Mouse (Mus musculus) adrenal gland, postnatal 4 days (tissue): ENCODE data around the gene Cd47. TPM values are rescaled to one million over a fixed set of nuclear protein-coding genes. Genes with fewer than 3 reads are reported as not detected.

ENCODE experiments used
- DNase-seq, 2 experiments: peaks; one replicate each; pipeline ENCODE4 v3.0.0; 2021 to 2022; ENCODE audit warnings: low spot score in 2 of 2, mixed read lengths in 2 of 2
- total RNA-seq, 2 experiments: library from RNA; stranded (reverse); gene quantifications; 2 replicates each; pipeline ENCODE4 v1.2.3; 2021

The Cd47 gene
- total RNA-seq, 2 experiments from 2014 or later: 167 to 169 TPM

DNA sequence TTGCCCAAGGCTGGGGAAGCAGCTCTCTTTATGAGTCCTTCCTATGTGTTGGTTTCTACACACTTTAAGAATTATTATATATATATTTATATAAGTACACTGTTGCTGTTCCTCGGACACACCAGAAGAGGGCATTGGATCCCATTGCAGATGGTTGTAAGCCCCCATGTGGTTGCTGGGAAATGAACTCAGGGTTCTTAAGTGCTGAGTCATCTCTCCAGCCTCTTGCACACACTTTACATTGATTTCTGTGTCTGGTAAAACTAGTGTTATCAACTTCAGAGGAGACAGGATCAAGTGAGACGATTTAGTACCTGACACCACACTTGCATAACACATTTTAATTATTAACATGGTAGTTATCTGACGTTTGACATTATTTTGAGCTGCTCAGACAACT is 146.7 kb downstream of the Cd47 start:
- DNase-seq: no peak

DNA sequence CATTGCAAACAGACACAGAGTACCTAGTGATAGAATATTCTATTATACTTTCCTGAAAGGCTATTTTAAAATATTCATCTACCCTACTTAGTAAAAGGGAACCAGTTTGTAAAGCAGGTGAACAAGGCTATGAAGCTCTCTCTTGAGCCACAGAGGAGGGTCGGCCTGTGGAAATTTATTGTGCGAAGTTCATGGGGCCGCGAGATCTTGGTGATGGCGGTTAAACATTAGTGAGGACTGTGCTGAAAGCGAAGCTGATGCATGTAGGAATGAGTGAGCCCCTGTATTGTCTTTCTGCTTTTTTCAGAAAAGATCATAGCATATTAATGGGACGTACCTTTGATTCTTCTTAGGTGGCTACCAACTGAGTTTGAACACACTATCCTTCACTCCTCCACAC is 147.3 kb downstream of the Cd47 start:
- DNase-seq: no peak

DNA sequence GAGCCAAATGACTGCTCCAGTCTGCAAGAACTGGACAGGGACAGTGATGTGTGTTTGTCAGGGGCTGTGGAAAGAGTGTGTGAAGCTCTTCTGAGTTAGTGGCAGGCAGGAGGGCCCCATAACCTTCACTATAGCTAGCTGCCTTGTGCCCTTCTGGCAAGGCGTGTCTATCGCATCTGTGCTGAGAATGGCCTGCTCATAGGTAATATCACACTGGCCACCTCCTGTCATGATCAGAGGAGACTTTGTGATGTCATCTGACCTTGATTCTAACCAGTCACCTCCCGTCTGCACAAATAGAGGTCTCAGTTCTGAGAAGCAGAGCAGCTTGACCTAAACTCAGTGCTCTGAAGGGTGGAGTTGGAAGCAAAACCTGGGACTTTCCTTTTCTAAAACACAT is 148.0 kb downstream of the Cd47 start:
- DNase-seq: no peak

DNA sequence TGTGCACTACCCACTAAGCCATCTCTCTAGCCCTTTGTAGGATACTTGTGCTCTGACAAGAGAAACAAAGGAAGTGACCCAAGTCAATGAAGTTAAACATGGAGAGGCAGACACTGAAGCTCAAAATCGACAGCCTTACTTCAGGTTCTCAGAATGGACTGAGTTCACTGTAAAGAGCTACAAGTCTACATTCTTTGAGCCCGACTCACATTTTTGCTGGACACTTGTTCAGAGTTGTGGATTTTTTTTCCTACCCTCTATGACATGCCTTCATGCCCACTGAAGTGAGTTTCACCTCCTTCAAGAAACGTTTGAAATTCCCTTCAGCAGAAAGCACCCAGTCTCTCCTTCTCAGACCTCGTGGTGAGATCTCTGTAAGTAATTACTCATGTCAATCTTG is 148.9 kb downstream of the Cd47 start:
- no peak for DNase-seq

DNA sequence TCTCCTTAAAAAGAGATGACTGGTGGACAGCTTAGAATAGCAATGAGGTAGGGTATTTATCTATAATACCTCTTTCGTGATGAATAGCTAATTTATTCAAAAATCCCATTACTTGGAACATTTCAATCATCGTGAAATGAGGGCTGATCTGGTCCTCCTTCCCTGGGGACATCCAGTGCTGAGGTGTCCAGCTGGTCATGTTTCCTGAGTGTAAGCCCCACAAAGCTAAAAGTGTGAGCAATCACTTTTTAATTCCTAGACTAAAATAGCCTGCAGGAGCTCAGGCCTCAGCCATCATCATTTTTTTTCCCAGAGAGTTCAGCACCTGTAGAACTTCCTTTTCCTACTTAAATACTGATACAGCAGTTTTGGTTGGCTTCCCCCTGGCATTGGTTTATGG is 150.0 kb downstream of the Cd47 start:
- DNase-seq: no peak

DNA sequence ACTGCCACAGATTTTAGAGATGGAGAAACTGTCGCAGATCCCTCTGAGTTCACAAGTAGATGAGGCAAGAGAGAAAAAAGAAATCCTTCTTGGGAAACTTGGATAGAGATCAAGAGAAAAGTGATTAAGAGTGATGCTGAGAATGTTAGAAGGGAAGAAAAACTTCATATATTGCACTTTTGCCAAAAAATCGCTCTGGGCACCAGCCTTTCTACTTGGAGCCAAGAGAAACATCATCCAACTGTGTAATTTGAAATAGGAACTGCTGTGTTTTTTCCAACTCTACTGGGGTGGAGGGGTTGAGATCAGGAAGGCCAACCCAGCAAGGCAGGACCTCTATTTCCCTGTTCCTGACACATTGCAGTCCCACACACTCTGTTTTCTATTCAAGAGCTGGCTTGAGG is 151.0 kb downstream of the Cd47 start:
- no peak for DNase-seq

DNA sequence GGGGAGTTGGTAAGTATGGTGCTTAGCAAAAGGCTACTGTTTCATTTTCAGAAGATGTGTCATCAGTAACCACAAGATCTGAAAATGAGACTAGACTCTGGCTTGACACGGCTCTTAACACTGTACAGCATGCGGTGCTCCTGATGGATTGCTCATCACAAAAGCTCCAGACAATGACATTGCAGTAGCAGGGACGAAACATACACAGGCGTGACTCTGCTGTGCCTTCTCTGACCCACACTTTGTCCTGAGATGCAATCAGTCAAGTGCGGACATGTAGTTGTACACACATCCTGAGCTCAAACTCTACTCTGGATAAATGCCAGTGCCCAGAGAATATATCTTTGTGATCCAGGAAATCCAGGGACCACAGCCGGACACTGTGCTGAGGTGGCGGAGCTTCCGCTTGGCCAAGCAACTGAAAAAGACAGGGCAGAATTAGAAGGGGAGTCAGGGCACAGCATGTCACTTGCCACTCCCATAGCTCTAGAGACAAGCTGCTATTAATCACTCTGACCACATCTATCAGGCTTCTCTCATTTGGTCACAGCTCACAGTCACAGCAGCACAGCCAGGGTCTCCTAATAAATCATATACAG is 151.7 kb downstream of the Cd47 start:
- no peak for DNase-seq

DNA sequence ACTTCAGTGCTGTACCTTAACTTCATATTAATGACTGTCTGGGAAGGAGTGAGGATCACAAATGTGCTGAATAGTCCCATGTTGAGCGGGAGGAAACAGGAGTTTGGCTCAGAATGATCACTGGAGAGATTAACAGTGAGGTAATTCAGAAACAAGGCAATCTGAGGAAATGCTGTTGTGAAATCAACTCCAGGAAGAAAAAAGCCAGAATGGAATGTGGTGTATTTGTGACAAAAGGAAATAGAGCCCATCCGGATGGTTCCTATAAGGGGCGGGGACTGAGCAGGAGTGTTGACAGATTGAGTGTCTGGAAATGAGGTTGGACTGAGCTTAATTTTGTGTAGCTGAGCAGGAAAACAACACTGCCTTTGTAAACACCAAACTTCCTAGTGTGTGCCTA is 153.5 kb downstream of the Cd47 start:
- DNase-seq: no peak

DNA sequence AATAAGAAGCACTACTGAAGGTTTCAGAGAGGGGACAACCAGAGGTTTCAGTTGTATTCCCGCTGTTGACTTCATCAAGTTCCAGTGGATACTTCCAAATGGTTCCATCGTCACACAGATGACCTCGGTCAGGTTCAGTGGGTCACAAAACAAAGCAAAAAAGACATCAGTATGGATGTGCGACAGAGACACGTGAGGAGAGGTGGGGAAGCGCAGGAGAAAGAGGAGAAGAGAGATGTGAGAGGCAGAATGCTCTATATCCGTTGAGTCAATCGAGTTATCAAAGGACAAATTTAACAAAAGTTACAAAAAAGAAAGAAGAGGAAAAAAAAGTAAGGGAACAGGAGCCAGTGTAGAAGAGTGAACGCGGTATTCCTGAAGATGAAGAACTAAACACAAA is 154.6 kb downstream of the Cd47 start:
- no peak for DNase-seq

DNA sequence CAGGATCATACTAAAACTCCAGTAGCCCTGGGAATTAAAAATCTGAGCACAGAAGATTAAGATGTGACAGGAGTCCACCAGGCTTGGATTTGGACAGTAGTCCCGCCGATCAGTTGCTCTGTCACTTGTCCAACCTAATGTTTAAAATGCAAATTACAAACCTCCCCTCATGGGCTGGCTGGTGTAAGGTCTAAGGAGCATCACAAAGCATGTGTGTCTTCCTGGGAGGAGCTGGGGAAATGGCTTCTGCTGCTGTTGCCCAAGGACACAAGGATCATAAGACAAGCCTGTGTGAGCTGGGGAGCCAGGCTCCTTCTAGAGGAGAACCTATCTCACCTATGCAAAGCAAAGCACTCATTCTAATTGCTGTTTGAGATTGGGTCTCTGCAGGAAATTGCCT is 155.0 kb downstream of the Cd47 start:
- no peak for DNase-seq

DNA sequence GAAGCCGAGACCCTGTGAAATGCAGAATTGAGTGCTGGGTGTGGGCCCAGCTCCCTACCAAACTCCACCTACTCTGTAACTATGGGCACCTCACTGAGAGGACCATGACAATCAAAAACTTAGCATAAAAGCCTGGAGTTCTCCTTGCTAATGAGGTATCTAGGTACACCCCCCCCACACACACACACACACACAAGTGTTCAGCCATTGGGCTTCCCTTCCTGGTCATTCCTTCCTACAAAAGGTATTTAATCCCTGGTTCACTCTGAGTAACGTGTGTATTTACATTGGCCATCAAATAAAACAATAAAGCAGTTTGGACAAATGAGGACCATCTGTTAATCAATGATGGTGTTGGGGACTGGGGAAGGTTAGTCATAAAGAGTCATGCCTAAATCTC is 155.6 kb downstream of the Cd47 start:
- DNase-seq: no peak

DNA sequence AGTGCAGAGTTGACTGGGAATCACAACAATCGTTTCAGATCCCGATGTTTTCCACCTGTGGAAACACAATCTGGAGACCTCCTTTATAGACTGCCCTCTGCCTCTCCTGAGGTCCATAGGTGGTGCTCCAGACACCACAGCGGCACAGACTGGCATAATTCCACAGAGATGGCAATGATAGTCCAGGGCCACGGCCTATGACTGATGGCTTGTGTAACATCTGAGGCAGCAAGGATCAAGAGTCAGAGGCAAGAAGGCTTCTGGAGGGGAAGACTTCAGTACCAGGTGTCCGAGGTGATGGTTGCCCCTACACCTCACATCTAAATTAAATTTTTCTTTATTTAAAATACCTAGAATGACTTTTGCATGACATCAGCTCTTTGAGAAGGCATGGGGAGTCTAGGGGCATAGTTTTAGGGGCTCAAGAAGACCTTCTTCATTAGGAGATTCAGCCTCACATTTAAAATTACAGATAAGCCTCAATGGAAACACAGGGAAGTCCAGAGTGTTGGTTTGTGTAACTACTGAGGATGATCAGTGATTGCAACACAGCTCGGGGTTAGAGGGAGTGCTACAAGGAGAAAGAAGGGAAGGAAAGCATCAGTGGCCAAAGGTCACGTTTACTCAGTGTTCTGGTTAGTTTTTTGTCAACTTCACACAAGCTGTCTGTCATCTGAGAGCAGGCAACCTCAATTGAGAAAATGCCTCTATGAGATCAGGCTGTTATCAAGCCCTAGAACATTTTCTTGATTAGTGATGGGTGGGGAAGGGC is 156.4 kb downstream of the Cd47 start:
- no peak for DNase-seq

DNA sequence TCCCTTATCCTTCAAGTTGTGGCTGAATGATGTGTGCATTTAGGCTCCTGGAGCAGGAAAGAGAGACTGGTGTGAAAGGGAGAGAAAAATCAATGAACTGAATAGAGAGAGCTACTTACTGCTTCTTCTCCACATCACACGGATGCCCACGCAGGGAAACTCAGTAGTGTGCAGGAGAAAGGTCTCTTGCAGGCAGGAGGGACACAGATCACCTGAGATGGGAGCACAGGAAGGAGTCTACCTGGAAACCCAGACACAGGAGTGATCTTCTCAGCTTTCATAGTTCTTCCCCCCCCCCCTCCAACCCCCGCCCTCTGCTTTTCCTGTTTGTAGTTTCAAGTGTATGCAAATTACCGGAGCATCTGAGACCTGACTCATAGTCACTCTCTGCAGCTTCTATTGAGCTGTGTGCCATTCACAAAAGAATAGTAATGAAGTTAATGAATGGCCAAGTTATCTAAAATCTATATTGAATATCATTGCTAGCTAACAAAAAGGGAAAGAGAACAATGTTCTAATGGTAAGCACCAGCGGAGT is 158.6 kb downstream of the Cd47 start:
- no peak for DNase-seq

DNA sequence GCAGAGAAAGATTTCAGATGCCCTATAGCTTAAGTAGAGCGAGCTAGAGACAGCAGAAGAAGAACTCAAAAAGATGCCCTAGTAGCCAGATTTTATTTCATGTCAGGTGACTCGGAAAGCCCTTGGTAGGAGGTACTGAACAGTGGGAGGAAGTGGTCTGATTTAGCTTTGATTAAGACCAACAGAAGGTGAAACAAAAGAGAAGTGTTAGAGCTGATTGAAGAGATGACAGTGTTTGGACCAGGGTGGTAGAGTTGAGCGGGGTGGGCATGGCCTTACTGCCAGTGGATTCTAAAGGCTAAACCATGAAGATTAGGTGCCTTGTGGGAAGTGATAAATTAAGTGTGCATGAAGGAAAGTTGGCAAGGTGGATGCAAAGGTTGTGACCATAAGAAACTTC is 162.0 kb downstream of the Cd47 start:
- no peak for DNase-seq

DNA sequence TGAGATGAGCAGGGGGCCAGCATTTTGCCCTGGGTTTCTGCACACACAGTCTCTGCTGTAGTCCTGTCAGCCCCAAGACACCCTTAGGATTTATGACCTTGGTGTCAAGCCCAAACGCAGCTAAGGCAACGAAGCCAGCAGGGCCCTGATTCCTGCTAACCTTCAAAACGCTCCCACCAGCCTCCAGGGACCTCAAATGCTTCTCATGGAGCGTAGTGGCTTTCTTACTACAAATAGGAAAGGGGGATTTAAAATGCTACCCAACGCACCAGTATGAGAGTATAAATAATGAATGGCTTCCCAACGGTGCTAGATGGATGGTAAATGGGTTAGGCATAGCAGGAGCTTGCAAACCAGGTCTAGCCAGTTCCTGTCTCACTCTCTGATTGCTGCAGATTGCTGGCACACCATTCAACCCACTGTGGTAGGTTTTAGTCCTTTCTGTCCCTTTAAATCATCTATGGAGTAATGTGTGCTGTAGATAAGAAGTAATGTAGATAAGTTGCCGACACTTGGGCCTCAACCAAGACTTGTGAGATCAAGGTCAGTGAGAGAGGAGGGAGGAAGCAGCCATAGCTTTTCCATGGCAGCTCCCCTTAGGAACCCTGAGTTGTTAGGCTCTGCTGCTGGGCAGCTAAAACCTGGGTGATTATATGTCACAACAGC is 164.1 kb downstream of the Cd47 start:
- no peak for DNase-seq

Other genes starting within 250 kb of the Cd47 start
- 10 to 100 TPM; 29.9 to 30.6 TPM for gene Ift57, start 101.3 kb upstream of the Cd47 start, total RNA-seq